Mouse (Mus musculus) bone marrow, adult 2 months (tissue): ENCODE measurements around the gene Prkaa1.

Source experiments
- CTCF ChIP-seq: fragments of 200-500 bp; IDR thresholded peaks from 2 replicates; pipeline ENCODE4 v1.5.1; 2011; ENCODE audit warnings: low read length, control low read depth; ENCODE audit not compliant: control insufficient read depth, insufficient read depth
- POLR2A ChIP-seq: fragments of 200-500 bp; IDR thresholded peaks from 2 replicates; pipeline ENCODE4 v1.6.1; 2011; ENCODE audit warnings: low read depth, mild to moderate bottlenecking, control low read depth, low read length, borderline replicate concordance; ENCODE audit not compliant: control insufficient read depth

GRCm38 (mm10) chr15:5115173-5115572, 28.5 kb upstream of the Prkaa1 start:
- TF ChIP-seq CTCF, result no peak
- TF ChIP-seq POLR2A, result no peak
